Mouse (Mus musculus) R1 (cell line): Measurements from ENCODE around the gene Pigl.

ENCODE experiments used
- DNase-seq: peaks from one replicate; pipeline ENCODE4 v3.0.0-alpha.2; 2018; ENCODE audit warnings: low read depth, low spot score

The Pigl gene

DNA sequence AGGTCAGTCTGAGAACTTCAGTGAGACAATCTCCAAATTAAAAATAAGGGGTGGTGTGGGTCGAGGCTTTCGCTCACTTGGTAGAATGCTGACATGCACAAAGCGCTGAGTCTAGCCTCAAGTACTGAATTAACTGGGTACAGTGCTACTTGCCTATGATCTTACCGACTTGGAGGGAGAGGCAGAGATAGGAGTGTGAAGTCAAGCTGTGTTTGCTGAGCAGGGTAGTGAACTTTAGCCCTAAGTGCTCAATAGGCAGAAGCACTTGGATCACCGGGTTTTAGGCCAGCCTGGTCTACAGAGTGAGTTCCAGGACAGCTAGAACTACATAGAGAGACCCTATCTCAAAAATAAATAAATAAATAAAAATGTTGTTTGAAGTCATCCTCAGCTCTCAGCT is 98.9 kb downstream of the Pigl start:
- no peak for DNase-seq

DNA sequence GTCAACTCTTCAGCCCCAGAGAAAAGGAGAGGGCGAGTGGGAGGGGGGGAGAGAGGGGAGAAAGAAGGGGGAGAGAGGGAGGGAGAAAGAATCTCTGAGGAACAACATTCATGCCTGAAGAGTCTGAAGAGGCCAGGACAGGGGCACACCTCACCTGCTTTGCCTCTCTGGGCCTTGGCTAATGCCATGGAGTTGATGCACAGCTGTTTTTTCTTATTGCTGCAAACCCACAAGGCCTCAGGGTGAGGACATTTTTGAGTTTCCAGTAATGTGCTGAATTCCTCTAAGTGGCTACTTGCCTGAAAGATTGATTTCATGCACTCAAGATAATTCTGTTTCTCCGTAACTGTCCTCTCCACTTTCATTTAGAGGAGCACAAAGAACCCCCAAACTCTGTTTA is 99.9 kb downstream of the Pigl start:
- no peak for DNase-seq

DNA sequence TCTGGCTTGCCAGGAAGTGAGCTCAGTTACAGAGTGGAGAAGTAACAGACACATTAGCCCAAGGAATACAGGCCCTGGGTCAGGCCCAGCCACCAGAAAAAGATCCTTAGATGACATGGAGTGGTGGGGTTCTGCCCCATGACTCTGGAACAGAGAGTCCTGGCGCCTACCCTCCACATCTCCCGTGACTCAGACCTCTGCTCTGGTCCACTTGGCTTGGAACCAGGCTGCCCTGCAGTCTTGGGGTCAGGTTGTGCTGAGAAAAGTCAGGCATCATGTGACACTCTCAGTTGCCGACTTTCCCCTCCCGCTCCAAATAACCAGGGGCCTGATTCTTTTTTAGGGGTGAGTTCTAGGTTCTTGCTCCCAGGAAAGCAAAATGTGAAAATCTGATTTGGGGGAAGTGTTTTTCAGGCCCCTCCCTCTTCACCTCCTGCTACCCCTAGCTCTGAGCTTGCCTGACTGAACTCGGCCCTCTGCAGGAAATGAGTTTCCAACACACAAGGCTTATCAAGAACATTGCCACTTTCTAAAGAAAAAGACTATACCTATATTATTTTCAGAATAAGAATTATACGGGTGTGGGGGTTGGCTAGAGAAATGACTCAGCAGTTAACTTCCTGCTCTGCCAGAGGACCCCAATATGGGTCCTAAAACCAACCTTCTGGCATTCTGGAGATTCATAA is 100.8 kb downstream of the Pigl start:
- DNase-seq = no peak

DNA sequence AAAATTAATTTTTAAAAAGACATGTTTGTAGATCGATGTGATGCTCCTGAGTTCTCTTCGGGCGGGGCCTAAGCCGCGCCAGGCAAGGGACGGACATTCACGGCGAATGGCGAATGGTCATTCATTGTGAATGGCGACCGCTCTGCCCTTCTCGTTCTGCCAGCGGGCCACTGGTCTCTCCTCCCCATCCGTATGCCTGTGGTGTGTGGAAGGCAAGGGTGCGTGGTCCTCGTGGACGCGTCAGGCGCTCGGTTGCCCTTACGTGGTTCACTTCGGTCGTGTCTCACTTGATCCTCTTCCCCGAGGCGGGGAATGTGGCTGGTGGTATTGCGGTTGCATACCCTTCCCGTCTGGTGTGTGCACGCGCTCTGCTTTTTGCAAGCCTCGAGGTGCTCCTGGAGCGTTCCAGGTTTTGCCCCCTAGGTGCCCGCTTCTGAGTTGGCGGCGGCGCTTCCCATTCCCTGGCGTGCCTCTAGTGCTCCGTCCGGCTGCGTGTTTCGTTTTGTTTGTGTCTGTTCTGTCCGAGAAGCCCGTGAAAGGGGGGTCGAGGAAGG is 102.3 kb downstream of the Pigl start:
- peak; percentile 54 for DNase-seq

DNA sequence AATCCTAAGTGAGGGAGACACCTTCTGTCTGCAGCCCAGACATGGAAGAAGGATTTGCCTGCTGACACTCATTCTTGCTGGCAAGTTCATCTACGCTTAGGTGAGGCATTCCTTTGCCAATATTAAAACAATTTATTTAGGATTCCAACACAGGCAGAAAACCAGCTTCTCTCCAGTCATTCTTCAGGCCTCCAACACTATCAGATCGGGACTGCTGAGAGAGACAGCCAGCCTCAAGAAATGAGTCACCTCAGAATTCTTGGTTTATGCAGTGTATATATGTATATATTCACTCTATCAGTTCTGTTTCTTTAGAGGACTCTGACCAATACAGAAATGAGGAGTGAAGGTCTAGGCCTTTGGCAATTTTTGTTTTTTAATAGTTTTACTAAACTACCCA is 105.3 kb downstream of the Pigl start:
- no peak for DNase-seq
